Mouse (Mus musculus) heart, adult 2 months (tissue): ENCODE results near the gene Calcb.

ENCODE experiments used
- CTCF ChIP-seq: fragments of 200-600 bp; IDR thresholded peaks from 2 replicates; pipeline ENCODE4 v1.8.1; 2022; ENCODE audit warnings: antibody characterized with exemption, mild to moderate bottlenecking, moderate library complexity
- EP300 ChIP-seq: fragments of 200-500 bp; IDR thresholded peaks from 2 replicates; pipeline ENCODE4 v1.6.1; 2011; ENCODE audit warnings: low read depth, low read length, control low read depth; ENCODE audit not compliant: insufficient read depth
- POLR2A ChIP-seq: fragments of 200-500 bp; IDR thresholded peaks from 2 replicates; pipeline ENCODE4 v1.6.1; 2011; ENCODE audit warnings: mild to moderate bottlenecking, low read depth, low read length, control low read depth; ENCODE audit not compliant: insufficient read depth

DNA sequence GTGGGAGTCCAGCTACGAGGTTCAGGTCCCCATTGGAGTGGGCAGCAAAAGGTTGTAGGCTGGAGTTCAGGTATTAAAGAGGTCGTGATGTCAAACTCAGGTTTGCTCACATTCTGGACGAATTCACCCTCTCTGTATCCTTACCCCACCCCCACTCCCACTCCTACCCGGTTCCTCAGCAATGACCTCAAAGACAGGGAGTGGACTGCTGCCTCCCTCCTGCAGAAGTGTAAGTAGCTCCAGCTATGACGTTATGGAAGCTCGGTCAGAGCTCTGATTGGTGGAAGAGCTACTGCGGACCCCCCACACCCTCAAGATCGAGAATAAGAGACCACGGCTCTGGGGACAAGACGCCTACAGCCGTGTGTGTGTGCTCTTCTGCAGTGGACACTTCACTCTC is at the start of gene Calcb:
- no peak for TF ChIP-seq POLR2A
- no peak for TF ChIP-seq EP300
- TF ChIP-seq CTCF: no peak
